Mouse (Mus musculus) cerebellum, postnatal 25 days (tissue): ENCODE measurements around the gene Dgkb.

Source experiments
- DNase-seq, 2 experiments: peaks; one replicate each; pipeline ENCODE4 v3.0.0; 2021; ENCODE audit warnings: mixed read lengths in 2 of 2

Dgkb gene

DNA sequence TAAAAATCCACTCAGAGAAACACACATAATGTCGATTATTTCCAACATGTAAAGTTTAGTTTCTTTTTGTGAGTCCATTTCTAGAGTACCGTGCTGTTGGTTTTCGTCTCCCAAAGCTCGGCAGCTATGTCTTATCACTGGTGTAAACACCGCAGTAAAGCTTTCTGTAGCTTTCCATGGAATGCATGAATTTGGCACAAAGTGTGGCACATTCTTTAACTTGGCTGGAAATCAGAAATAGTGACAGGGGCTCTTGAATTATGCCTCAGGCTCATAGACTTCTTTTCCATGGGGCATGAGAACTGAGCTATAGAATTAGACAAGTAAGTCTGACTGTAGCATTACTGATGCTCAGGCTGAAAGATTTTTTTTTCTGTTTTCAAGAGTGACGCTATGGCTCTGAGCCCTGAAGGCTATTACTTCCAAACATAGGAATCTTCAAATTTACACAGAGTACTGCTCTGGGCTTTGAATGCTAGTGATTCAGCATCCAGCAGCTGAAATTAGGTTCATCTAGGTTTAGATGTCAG lies 179.0 kb downstream of the Dgkb start:
- DNase-seq: no peak

DNA sequence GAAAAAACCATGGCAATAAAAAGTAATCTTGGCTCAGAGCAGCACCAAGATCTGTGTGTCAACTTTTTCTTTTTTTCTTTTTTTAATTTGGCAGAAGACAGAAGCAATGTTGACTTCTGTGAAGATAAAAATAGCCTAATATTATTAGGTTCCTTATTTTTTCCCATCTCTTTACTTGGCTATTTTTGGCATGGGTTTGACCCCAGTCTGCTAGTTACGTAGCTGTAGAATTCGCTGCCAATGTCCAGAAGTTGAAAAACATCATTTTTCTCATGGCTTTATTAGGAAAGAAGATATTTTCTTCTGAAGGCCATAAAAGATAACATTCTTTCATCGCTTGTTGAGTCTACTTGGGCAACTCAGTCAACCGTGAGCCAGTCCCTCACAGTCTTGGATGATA lies 200.1 kb downstream of the Dgkb start:
- DNase-seq: no peak

DNA sequence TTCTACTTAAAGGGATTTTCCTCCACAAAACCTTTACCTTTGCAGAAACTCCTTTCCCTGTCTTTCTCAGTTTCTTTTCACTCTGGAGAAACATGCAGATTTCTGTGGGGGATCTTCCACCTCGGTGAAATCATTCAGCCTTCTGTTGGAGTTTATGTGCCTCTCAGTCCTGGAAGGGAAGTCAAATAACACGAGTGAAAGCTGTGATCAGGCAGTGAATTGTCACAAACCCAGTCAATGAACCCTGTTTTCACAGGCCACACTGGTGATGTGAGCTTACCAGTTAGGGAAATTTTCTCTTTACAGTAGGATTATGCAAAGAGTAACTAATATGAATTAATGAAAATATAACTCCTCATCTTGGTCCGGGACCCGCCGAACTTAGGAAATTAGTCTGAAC lies 229.7 kb downstream of the Dgkb start:
- no peak for DNase-seq

DNA sequence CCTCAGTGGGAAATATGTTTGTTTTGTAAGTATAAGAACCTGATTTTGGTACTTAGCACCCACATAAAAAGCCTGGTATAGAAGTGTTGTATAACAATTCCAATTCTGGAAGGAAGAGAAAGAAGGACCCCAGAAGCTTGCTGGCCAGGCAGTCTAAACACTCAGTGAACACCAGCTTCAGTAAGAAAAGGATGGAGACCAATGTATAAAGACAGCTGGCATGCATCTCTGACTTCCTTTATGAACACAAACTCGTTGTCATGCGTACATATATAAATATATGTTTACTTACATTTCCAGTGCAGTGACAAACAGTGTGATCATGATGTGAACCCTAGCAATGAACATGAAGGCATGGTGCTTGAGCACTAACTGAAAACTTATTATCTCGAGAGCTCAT lies 270.7 kb downstream of the Dgkb start:
- DNase-seq: no peak

DNA sequence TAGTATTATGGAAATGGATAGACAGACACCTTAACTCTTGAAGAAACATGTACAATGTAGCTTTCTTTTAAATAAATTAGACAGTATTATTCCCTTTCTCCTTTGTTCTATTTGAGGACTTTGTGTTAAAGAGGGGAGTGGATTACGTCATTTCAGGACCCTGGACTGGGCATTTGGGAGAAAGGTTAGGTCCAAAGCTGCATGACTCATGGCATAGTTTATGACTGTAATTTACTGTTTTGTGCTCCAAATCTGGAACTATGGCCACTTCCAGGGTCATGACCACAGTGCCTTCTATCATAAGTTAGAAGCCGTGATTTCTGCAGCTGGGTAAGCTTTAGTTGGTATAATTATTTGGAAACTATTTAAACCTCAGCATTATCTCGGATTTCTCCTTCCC lies 294.4 kb downstream of the Dgkb start:
- DNase-seq: no peak

DNA sequence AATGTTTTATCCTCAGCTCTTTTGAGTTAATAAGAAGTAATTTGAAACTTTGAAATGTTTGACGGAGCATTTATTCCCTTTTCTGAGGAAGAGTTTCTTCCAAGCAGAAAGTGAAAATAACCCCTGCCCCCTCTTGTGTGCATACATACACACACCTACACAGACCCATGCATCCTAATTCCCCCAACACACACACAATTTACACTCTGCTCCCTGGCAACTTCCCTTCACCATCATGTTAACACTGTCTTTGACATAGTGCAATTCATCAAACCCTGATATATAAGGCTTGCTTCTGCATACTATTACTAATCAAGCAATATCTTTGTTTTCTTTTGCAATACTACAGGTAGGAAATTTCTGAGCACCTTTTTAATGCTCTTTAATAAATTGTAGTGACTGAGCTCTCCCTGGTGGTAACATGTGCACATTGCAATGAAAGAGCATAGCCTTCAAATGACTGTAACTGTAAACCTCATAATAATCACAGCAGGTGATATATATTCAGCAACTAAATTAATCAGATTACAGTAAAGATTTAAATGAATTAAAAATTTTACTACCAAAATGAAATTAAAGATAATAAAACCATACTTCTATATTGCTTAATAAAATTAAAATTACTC lies 297.6 kb downstream of the Dgkb start:
- DNase-seq: peak in 1 of 2 experiments; percentile 47

DNA sequence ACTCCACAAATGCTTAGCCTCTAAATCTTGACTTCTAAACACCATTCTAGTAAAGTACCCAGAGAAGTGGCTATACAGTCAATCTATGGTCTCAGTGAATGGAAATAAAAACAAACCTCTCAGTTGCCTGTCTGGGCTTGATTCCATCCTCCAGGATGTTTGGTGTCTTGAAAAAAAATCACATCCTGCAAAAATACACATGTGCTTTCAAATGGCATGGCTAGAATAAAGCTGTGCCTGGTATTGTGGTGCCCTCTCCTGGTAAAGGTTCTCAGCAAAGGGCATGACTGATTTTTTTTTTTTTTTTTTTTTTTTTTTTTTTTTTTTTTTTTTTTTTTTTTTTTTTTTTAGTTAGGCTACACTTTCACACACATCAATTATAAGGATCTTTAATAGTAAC lies 306.0 kb downstream of the Dgkb start:
- DNase-seq: peak in 1 of 2 experiments; percentile 34

DNA sequence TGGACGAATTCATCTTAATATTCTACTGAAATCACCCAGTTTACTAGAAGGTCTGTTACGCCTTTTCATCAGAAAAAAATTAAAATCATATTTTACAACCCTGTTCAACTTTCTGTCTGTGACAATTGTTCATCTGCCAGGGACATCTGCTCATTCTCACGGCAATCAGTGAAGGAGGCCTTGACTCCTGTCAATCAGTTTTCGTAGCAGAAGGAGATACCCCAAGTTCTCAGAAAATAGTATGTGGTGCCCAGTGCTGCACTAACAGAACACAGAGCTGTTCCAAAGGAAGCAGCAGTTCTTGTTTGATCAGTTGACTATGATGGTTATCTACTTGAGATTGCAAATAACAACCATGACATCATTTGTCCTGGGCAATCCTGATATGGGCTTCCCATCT lies 307.8 kb downstream of the Dgkb start:
- no peak for DNase-seq

DNA sequence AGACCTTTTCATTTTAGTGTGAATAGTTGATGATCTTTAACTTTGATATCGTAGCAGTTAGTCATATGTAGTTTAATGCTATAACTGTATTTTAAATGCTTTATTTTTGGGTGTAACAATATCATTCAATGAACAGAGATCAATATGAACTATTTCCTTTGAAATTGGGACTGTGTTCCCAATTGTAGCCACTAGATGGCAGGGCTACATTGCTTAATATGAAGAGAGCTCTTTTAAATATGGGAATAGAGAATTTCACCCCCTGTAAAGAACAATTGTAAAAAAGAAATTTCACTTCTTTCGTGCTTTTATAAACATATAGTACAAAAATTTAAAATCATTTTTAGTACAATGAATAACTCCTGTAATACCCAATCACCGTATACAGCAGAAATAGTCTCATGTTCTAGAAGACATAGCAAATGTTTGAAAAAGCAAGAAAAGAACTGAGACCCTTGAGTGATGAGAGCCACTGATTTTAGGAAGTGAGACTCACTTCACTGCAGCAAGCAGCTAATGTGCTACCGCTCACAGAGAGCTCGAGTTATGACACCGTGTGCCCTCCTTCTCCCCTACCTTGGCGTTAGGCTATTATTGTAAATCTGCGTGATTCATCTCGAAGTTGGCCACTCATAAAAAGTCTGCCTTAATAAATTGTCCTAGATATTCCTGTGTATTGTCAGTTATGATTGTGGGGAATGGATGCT lies 312.8 kb downstream of the Dgkb start:
- DNase-seq: peak in 1 of 2 experiments; percentile 54

DNA sequence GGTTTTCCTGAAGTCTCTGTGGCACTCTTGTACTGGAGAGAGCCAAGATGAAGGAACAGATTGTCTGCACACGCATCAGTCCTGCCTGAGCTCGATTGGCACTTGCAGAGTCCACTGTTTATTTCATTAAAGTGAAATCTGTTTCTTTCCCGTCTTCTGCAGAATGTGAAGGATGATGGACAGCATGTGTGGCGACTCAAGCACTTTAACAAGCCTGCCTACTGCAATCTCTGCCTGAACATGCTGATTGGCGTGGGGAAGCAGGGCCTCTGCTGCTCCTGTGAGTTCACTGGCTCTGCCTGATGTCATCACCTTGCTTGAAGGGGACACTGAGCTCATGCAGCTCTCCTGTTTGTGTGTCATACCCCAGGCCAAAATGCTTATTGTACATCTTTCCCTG lies 318.9 kb downstream of the Dgkb start:
- DNase-seq: peak in 1 of 2 experiments; percentile 8

DNA sequence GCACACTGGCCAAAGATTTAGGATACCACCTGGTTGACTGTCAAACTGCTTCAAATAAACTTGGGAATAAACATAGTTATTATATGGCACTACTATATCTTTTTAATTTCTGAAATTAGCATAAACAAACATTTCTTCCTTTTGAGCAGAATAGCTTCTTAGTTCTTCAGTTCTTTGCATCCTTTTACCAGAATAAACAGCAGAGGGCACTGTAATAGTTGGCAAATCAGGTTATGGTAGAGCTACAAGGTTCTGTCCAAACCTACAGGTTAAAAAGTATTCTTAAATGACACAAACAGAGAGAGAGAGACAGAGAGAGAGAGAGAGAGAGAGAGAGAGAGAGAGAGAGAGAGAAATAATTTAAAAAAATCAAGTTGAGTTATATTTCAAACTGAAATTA lies 322.5 kb downstream of the Dgkb start:
- DNase-seq: peak in 1 of 2 experiments; percentile 20

DNA sequence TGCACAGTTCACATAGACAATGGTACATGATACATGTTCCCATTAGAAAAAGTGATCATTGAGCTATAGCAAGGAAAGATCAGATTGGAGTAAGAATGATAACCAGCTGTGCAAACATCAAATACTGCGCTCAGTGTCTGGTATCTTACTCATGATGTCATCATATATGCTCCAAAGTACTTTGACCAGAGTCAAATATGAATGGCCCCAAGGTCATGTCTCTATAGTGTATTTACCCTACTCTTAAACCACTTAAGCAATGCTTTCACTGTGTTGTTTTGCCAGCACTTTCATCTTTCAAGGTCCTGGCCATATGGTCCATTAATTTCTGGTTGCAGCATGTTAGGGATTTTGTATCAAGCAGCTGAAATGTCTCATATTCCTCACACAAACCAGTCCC lies 415.1 kb downstream of the Dgkb start:
- no peak for DNase-seq

DNA sequence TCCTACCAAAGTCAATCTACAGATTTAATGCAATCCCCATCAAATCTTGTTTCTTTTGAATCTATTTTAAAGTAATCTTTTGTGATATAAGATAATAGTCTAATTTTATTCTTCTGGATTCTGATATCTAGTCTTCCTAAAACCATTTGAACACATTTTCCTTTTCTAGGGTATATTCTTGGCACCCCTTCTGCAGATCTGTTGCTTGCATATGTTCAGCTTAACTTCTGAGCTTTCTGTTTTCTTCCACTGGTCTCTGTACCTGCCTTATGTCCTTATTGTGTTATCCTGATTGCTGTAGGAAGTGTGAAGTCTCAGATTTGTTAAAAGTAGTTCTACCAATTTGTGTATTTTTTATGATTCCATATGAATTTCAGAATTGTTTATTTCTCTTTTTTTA lies 451.3 kb downstream of the Dgkb start:
- DNase-seq: no peak

DNA sequence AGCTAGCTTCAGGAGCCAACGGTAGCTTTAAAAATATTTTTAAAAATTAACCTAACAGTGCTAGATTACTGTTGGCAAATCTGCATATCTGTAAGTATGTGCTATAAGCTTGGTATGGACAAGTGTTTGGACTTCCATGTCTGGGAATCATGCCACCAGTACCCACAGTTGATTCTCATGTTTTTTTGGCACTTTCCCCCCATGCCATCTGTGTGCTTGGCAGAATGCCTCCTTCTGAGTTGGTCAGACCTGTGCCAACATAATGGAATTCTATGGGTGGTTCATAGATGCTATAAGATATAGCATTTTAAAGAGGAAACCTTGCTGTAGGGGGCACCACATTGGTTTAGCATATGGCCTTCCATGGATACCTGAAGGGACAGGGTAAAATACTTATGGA lies 484.0 kb downstream of the Dgkb start:
- peak; percentile 94 to 95 for DNase-seq

DNA sequence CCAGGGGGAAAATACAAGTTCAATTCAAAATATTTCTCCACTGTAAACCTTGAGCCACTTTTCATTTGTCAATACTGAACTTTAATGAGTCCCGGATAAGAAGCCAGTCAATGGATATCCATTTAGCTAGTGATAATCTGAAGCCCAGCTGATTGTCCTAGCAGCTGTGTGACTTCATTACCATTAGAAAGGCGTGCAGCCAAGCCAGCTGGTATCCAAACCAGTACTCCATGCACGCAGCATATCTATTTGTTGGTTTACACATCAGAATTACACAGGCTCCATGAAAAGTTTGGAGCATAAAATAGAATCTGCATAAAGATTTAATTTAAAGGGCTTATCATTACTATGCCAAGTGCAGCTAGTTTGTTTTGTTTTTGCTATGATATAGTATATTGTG lies 486.3 kb downstream of the Dgkb start:
- no peak for DNase-seq

DNA sequence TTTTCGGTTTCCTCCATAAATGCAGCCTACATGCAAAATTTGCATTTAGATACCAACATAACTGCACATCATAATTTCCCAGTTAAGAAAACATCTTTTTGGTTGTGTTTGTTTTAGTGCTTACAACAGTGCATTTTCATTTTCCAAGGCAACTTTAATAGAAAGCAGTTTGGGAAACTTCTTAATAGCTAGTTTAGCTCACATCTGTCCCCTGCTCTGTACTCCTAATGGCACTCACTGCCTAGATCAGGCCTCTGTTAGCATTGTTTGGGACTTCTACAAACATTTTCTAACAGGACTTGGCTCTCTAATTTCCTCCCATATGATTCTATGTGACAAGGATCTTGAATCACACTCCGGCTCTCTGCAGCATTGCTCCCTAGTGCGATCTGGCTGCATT lies 486.7 kb downstream of the Dgkb start:
- DNase-seq: peak in 1 of 2 experiments; percentile 17

DNA sequence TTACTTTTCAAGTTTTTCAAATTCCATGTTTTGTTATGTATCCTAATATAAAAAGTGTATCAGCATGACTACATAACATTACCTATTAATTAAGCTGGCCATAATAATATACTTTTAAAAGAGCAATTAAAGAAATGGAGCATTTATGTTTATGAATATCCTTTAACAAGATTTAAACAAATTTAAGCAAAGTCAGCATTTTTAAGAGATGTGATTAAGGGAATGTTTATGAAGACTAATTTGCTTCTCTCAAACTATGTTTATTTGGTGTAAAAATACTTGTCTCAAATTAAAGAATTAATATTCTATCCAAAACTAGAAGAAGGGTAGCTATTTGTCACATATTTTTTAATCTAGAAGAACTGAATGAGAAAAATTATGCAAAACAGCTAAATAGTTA lies 492.4 kb downstream of the Dgkb start:
- DNase-seq: no peak

DNA sequence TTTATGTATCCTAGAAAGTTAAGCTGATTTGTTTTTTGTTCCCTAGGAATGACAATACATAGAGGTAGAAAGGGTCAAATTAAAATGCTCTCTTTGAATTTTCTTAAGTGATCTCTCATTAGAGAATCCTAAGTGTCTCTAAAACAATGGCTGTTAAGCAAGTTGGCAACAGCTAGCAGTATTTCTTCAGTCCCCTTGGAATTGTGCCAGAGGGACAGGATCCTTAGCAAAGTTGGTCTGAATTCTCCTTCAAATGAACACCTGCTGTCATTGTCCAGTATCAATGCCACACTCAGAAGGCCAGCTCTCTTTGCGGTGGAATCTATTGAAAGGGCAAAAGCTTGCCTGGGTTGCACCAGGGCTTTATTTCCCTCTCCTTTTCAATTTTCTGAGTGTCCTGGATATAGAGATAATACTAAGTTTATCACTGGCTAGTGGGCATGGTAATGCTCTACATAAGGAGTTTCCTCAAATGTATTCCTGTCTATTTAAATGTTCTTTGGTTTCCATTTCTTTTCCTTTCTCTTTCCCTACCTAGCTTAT lies 510.3 kb downstream of the Dgkb start:
- DNase-seq: no peak

DNA sequence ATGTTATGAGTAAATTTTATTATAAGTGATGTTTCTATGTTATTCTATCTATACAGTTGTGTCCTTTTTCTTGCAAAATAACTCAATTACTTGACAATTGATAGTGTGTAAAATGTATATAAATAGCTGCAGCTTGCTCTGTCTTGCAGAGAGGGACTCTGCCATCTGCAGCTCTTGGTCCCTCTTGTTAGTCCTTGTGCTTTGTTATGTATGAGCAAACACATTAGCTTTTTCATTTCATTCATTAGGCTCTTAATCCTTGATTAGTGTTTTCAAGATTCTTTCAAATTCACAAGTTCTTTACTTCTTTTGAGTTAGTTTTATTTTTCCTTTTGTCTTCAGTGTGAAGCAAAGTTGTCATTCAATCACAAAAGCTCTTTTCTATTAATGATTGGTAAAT lies 511.3 kb downstream of the Dgkb start:
- no peak for DNase-seq

DNA sequence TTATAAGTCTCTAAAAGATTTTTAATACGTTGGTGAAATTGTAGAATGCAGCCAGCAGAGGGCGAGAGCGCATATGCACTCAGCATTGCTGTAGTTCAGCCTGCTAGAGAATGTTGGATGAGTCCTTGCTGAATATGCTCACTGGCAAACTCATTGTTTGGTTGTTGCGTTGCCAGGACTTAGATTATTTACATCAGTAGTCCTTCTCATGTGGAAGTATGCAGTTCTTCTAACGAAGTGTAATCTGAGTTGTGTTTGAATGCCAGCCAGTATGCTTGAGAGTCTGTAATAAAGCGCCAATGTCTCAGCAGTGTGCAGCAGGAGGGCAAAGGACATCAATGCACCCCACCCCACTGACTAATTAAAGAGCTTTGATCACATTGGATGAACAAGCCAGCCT lies 525.1 kb downstream of the Dgkb start:
- DNase-seq: peak; percentile 79 to 88

DNA sequence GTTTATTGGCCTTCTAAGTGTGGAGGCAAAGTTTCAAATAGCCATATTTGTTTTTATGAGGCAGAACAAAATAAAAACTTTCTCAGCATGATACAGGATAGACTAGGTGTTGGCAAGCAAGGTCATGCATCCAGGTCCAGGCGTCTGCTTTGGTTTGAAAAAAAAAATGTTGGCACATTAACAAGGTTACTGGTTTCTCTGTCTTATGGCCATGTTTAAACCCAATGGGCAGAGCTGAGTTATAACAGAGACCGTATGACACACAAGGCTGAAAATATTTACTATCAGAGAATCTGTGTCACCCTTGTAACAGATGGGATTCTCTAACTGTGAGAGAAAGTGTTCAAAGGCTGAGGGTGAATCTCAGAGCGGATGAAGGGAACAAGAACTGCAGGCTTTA lies 535.0 kb downstream of the Dgkb start:
- peak in 1 of 2 experiments; percentile 21 for DNase-seq

DNA sequence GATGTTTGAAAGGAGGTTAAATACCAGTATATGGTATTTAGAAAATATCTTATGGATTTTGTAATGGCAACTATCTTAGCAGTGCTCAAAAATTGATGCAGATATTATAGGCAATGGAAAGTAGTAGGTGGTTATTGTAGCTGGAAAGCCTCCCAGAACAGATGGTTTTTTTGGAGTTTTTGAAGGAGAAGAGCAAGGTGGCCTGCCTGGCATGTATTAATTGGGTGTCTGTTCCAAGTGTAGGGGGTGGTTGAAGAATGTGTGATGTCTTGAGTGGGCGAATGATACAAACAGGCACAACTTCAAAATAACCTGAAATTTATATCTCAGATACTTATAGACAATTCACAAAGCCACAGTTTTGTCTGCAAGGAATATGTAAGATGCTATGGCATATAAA lies 538.9 kb downstream of the Dgkb start:
- peak in 1 of 2 experiments; percentile 27 for DNase-seq

DNA sequence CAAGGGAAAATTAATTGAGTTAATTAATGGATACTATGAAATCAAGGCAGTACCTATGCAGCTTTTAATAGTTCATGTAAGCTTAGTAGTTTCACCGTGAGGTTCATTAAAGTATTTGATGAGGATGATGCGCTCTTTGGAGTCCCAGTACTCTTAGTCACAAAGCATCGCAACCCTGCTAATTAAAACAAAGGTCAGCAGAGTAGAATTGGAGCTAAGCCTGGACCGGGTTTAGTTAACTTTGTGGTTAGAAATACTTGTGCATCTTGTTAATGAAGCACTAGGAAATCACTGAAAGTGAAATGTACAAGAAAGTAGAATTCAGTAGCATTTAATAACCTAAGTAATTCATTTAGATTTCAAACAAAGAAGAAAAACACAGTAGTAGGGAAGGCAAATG lies 544.0 kb downstream of the Dgkb start:
- DNase-seq: no peak

DNA sequence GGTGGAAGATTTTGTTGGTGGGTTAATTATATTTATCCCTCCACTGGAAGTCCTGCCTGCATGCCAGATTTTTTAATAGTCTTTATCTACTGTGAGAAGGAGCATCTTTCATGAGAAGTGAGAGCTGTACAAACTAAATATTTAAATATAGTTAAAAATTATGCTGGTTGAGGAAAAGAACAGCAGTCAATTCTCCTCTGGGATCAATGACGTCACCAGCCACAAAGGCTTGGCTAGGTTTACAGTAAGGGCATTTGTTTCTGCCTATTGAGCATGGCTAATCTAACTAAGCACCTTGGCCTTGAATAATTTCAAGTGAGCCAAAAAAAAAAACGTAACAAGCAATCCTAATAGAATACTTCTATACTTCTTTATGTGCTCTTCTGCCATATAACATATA lies 554.1 kb downstream of the Dgkb start:
- peak in 1 of 2 experiments; percentile 20 for DNase-seq
